Mouse (Mus musculus) frontal cortex, adult 2 months (tissue): ENCODE measurements around the gene Dolpp1. TPM values are rescaled to one million over a fixed set of nuclear protein-coding genes. Genes with fewer than 3 reads are reported as not detected.

ENCODE experiments used
- DNase-seq, 2 experiments: peaks; one replicate each; pipeline ENCODE4 v3.0.0; 2022; ENCODE audit warnings: low spot score in 1 of 2; ENCODE audit errors: extremely low spot score in 1 of 2
- polyA plus RNA-seq: library from polyadenylated mRNA; depleted of rRNA; stranded (reverse); fragments of >200 nt; gene quantifications from 2 replicates; pipeline ENCODE4 v1.2.3, GENCODE M21; 2012

Gene Dolpp1
- polyA plus RNA-seq, 1 experiment = 45.8 TPM

- no peak for DNase-seq
Measured at GRCm38 (mm10) chr2:30375893-30376292, 16.2 kb upstream of the Dolpp1 start.

DNA sequence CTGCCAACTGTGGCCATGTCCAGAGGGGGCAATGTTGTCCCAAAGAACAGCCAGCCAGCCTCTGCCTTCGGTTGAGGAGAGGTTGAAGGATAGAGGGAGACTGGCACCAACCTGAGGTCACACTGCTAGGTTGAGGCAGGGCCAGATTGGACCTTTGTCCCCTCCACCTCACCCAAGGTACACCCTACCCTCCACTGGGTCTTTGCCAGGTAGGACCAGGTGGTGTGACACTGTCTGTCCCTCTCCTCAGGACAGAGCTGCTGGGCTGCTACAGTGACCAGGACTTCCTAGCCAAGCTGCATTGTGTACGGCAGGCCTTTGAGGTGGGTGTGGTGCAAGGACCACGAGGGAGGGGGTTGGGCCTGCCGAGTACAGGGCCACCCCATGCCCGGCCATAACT is 14.3 kb upstream of the Dolpp1 start:
- no peak for DNase-seq

GRCm38 (mm10) chr2:30379307-30379706 is 12.7 kb upstream of the Dolpp1 start:
- no peak for DNase-seq

- DNase-seq = no peak
Measured at GRCm38 (mm10) chr2:30380564-30381376, 11.3 kb upstream of the Dolpp1 start.

DNA sequence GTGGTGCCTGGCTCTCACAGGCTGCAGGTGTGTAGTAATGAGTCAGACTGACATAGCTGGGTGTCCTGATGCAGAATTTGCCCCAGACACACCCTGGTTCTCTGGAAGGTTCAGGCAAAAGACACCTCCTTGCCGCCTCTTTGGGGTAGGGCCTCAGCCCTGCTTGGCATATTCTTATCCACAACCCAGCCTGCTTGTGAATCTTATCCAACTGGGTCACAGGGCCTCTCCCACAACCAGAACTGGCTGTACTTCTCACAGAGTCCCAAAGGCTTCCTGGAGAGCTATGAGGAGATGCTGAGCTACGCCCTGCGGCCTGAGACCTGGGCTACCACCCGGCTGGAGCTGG is 10.7 kb upstream of the Dolpp1 start:
- DNase-seq = no peak

GRCm38 (mm10) chr2:30384814-30385213 is 7.2 kb upstream of the Dolpp1 start:
- peak in 1 of 2 experiments; percentile 46 for DNase-seq

DNA sequence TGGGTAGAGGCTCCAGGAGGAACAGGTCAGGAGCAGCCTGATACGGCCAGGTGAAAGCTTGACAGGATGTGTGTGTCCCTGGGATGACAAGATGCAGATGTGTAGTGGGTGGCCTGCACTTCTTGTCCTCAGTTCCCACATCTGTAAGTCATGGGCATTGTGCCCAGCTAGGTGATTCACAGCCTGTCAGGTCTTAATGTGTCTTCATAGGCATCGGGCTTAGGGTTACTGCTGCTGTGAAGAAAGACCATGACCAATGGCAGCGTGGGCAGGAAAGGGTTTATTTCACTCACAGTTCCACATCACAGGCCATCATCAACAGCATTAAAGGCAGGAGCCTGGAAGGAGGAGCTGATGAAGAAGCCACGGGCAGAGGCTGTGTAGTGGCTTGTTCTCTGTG is 6.5 kb upstream of the Dolpp1 start:
- DNase-seq = no peak

GRCm38 (mm10) chr2:30386913-30387312 is 5.1 kb upstream of the Dolpp1 start:
- DNase-seq = no peak

DNA sequence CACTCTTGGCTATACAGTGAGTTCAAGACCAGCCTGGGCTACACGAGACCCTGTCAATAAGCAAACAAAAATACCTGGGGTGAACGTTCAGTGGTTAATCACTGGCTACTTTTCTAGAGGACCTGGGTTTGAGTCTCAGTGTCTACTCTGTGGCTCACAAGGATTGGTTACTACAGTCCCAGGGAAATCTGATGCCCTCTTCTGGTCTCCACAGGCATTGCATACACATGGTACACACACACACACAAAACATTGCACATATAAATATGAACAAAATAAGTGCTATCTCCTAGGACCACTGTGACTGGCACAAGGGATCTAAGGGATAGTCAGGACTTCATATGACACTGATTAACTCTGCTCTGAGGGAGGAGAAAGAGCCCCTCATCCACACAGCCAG is 3.1 kb upstream of the Dolpp1 start:
- no peak for DNase-seq

DNA sequence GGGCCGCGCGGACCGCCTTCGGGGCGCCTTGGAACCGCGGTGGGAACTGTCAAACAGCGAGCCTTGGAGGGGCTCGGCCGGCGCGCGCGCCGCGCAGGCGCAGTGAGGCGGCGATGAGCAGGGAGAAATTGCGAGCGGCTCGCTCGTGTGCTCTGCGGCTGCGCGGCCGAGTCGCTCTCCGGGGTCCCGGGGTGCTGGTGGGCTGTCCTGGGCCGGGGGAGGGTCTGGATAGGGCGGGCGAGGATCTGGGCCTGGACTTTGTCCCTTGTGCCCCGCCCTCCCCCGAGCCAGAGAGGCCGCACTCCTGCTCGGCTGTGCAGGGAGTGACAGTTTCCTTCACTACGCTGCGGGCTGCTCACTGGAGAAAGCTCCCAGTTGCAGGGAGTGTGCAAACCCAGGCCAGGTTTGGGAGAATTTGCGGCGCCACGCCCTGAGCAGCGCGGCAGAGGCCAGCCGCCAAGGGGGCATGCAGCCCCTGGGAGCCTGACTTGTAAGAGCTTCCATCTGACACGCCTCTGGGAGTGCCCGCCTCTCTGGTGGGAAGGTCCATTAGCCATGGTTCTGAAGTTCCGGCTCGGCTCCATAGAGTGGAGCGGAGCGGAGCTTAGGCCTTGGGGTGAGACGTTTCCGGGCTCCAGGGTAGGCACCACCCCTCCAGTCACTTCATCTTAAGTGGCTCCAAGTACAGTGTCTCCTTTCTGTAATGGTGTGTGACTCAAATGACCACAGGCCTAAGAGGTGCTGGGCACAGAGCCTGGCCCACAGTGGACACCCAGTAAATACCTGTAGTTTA is 719 bp downstream of the Dolpp1 start:
- peak in 1 of 2 experiments; percentile 52 for DNase-seq

GRCm38 (mm10) chr2:30393370-30393656 is 1.3 kb downstream of the Dolpp1 start:
- no peak for DNase-seq

DNA sequence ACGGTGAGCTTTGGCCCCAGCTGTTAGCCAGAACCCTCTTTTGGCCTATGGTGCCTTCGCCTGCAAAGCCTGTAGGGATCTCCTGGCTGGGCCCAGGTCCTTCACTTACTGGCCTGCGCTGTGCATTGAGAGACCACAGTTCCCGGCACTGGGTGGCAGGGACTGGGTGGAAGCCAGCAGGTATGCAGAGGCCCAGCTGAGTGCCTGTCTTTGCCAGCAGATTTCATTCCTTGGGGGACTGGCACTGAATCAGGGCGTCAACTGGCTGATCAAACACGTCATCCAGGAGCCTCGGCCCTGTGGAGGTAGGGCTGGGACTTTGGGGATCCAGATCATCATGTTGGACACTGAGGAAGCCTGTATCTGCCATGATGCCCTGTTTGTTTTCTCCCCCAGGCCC is 3.7 kb downstream of the Dolpp1 start:
- DNase-seq = no peak

- no peak for DNase-seq
Measured at GRCm38 (mm10) chr2:30396246-30396645, 4.2 kb downstream of the Dolpp1 start.

DNA sequence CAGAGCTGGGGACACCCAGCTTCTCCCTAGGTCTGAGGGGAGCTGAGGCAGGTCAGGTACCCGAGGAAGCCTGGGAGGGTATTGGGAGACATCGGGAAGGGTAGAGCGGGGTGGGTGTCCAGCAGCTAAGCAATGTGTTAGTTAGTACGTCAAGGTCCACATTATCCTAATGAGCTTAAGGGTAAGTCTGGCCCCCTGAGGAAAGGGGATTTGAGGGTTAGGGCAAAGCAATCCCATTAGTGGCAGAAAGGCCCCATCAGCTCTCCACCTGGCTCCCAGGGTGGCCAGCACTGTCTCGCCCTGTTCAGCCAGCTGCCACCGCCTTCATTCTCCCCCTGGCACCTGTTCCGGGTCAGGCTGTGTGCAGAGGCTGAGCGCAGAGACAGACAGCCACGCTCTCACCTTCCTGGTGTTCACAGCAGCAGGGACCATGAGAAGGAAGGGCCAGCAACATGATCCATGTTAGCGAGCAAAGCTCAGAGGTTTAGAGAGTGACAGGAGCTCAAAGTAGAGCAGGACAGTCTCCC is 6.0 kb downstream of the Dolpp1 start:
- no peak for DNase-seq

DNA sequence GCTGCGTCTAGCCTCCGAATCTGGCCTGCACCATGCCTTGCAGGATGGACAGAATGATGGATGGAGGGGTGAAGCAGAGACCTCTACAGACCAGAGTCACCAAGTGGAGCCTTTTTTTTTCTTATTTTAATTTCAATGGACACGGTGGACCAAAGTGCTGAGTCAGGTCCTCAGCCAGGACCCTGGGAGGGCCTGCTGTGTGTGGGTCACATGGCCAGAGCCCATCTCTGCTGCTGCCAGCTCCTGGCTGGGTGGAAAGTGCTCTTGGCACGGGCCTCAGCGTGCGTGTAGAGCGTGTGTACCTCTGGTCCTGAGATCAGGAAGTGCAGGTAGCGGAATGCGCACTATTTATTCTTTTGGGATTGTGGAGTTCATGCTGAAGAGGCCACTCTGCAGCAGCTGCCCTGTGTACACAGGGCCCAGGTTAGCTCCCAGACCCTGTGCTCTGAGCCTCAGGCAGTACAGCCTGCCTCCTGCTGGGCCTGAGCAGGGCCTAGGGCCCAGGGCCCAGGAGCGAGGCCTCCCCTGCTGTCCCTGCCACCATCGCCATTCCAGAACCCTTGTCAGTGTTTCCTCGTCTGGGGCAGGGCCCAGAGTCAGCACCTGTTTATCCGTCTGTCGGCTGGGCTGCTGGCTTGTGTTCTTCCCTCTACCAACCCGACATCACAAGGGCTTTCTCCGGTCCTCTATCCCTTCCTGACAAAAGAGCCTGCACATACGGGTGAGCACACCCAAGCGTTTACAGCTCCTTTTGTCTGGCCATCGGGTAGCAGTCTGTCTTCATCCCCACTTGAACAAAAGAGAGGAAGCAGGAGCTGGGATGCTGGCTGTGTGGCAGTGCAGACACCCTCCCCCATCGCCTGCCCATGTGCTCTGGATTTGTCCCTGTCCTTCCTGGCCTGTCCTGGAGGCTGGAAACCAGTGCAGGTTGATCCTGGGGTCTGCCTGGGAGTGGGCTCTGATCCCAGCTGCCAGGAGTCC is 7.4 kb downstream of the Dolpp1 start:
- DNase-seq = no peak

GRCm38 (mm10) chr2:30401581-30401980 is 9.5 kb downstream of the Dolpp1 start:
- no peak for DNase-seq

- no peak for DNase-seq
Measured at GRCm38 (mm10) chr2:30402351-30402826, 10.3 kb downstream of the Dolpp1 start.

- no peak for DNase-seq
Measured at GRCm38 (mm10) chr2:30402843-30403242, 10.8 kb downstream of the Dolpp1 start.

GRCm38 (mm10) chr2:30403870-30404269 is 11.8 kb downstream of the Dolpp1 start:
- DNase-seq = no peak

DNA sequence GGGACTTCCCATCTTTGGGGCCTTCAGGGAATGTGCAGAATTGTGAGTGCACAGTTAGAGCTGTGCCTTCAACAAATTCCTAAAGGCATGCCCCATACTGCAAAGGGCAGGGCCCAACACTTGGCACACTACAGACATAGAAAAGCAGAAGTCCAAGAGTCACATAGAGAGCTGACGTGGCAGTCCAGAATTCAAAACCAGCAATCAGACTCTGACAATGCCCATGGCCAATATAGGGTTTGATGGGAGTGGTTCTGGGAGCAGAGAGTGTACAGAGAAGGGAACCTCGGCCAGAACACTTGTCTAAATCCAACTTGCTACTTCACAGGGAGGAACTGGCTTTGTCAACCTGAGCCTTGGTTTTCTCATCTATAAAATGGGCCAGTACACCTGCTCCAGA is 15.2 kb downstream of the Dolpp1 start:
- DNase-seq = no peak

- no peak for DNase-seq
Measured at GRCm38 (mm10) chr2:30407778-30408177, 15.7 kb downstream of the Dolpp1 start.
